Mouse (Mus musculus) forebrain, embryonic 14.5 days (tissue): ENCODE data around the gene Hinfp. TPM values are rescaled to one million over a fixed set of nuclear protein-coding genes. Genes with fewer than 3 reads are reported as not detected.

Experiments
- ATAC-seq: fragments of 200-750 bp; cut with Nextera tagmentation; 2 replicates; pipeline ENCODE4 v1.8.0; 2017; ENCODE audit warnings: mild to moderate bottlenecking, moderate library complexity
- DNase-seq: peaks from one replicate; pipeline ENCODE4 v3.0.0-alpha.2; 2015; ENCODE audit warnings: low spot score
- H3K27ac ChIP-seq: fragments of 300-500 bp; sonication (generic); 2 replicates; pipeline ENCODE4 v1.5.1; 2014; ENCODE audit warnings: low read depth, mild to moderate bottlenecking, control low read depth, low read length, moderate library complexity
- H3K27me3 ChIP-seq: fragments of 300-500 bp; sonication (generic); replicated peaks from 2 replicates; pipeline ENCODE4 v1.6.1; 2014; ENCODE audit warnings: low read length, control low read depth, mixed read lengths; ENCODE audit not compliant: control insufficient read depth, insufficient read depth
- H3K36me3 ChIP-seq: fragments of 300-500 bp; sonication (generic); 2 replicates; pipeline ENCODE4 v1.6.1; 2014; ENCODE audit warnings: low read length, control low read depth; ENCODE audit not compliant: control insufficient read depth, insufficient read depth
- H3K4me1 ChIP-seq: fragments of 300-500 bp; sonication (generic); 2 replicates; pipeline ENCODE4 v1.6.1; 2014; ENCODE audit warnings: antibody characterized with exemption, low read length, control low read depth; ENCODE audit not compliant: control insufficient read depth, insufficient read depth
- H3K4me2 ChIP-seq: fragments of 300-500 bp; sonication (generic); 2 replicates; pipeline ENCODE4 v1.6.1; 2014; ENCODE audit warnings: mild to moderate bottlenecking, control low read depth, low read length
- H3K4me3 ChIP-seq: fragments of 300-500 bp; sonication (generic); 2 replicates; pipeline ENCODE4 v1.5.1; 2014; ENCODE audit warnings: low read depth, low read length, control low read depth
- H3K9ac ChIP-seq: fragments of 300-500 bp; sonication (generic); 2 replicates; pipeline ENCODE4 v1.6.1; 2014; ENCODE audit warnings: mild to moderate bottlenecking, low read length, control low read depth, moderate library complexity
- H3K9me3 ChIP-seq: fragments of 300-500 bp; sonication (generic); replicated peaks from 2 replicates; pipeline ENCODE4 v1.6.1; 2016; ENCODE audit warnings: low read length, control low read depth, mixed read lengths; ENCODE audit not compliant: control insufficient read depth
- WGBS: fragments of 180-500 bp; shearing (Covaris S2); extraction: QIAGEN DNeasy Blood & Tissue Kit; methylation state at CpG from one replicate; pipeline ENCODE4 v1.1.7; 2014; 5-methylcytosine and 5-hydroxymethylcytosine counted together
- polyA plus RNA-seq: library from polyadenylated mRNA; unstranded; fragments of >200 nt; fragmentation: Nextera tagmentation; extraction: Ambion mirVana; gene quantifications from 2 replicates; pipeline ENCODE4 v1.2.1, GENCODE M21; 2014

Gene Hinfp
- 18.4 and 24.8 TPM in 2 replicates for polyA plus RNA-seq

DNA sequence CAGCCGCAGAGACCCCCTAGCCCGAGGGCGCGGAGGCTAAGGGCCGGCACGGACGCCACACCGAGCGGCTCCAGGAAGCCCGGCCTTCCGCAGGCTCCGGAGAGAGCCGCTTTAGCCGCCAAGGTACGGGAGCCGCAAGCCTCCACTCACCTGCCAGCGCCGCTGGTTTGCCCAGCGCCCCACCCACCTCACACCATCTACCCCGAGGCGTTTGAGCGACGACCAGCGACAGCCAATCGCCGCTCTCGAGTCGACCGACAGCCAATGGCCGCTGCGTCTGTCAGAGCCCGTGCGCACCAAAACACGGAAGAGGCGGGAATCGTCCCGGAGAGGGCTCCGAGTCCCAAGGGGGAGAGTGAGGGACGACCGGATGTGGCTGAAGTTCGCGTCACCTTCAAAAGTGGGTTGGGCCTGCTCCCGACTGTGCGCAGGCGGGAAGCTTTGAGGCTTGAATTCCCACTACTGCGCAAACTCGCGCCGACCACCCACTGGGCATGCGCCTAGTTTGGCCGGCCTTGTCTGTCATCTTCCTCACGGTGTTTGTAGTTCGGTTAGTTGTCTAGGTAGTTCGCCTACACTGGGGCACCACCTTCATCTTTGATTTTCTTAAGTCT, at the start of gene Hinfp:
Gene Hinfp, minus strand, starts transcription at position 206 of the 614 bp plus-strand sequence.
- peaks cover 3% of the 10 kb centered on the region for H3K4me1 ChIP-seq
- H3K27me3 ChIP-seq: no peaks in the 10 kb centered on the region
- peak within 1 kb of the TSS; percentile 85 for H3K4me2 ChIP-seq
- peak within 1 kb of the TSS; percentile 63; the same call in 1 of the 2 replicates for H3K27ac ChIP-seq
- ATAC-seq: peak; percentile 100
- H3K36me3 ChIP-seq: peaks cover 35% of the 10 kb centered on the region
- under 1% methylated on average over 54 of the region's 54 CpGs for WGBS
- peak within 1 kb of the TSS; percentile 91 for H3K9ac ChIP-seq
- H3K9me3 ChIP-seq: no peaks in the 10 kb centered on the region
- DNase-seq: peak; percentile 100
- peak within 1 kb of the TSS; percentile 94 for H3K4me3 ChIP-seq

DNA sequence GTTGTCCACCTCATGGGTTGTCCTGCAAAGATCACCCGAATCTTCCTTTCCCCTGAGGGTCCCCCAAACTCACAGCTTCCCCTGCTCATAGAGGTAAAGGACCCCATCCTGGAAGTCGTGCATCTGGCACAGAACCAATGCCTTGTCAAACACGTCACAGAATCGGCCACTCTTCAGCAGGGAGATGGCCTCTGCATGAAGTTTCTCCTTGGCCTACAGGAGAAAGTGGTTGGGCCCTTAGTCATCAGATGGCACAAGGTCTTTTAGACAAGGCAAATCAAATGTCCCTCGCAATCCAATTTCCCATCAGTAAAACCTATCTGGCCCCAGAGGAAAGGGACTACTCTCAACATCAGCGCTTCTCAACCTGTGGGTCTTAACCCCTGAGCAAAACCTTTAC, 47.7 kb upstream of the Hinfp start:
- no peak overlapping the region for H3K4me2 ChIP-seq
- ATAC-seq (no peak), DNase-seq (no peak)
- H3K9me3 ChIP-seq: no peaks in the 10 kb centered on the region
- H3K4me1 ChIP-seq: no peaks in the 10 kb centered on the region
- H3K4me3 ChIP-seq: no peak overlapping the region
- H3K27me3 ChIP-seq: no peaks in the 10 kb centered on the region
- 94% methylated on average over 6 of the region's 6 CpGs for WGBS
- peaks cover 94% of the 10 kb centered on the region for H3K36me3 ChIP-seq
- H3K9ac ChIP-seq: no peak overlapping the region
- no peak overlapping the region for H3K27ac ChIP-seq

DNA sequence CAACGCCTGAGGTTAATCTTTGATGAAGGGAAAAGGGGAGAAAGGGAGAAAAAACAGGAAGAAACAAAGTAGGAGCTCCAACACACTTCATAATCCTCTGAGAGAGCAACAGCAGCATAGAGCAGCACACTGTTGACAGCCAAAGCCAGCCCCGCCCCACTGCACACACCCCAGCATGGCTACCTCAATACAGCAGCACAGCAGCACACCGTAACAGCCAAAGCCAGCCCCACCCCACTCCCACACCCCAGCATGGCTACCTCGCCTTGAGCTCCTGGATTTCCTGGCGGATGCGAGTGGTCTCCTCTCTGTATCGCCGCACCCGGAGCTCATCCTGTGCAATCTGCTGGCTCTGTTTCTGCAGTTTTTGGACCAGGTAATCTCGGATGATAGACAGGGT, 46.9 kb upstream of the Hinfp start:
- no peak overlapping the region for H3K9ac ChIP-seq
- ATAC-seq (no peak), DNase-seq (no peak)
- H3K4me2 ChIP-seq: no peak overlapping the region
- no peak overlapping the region for H3K4me3 ChIP-seq
- H3K36me3 ChIP-seq: peaks cover 96% of the 10 kb centered on the region
- 91% methylated on average over 10 of the region's 10 CpGs for WGBS
- H3K27ac ChIP-seq: no peak overlapping the region
- no peaks in the 10 kb centered on the region for H3K4me1 ChIP-seq
- no peaks in the 10 kb centered on the region for H3K27me3 ChIP-seq
- H3K9me3 ChIP-seq: no peaks in the 10 kb centered on the region

DNA sequence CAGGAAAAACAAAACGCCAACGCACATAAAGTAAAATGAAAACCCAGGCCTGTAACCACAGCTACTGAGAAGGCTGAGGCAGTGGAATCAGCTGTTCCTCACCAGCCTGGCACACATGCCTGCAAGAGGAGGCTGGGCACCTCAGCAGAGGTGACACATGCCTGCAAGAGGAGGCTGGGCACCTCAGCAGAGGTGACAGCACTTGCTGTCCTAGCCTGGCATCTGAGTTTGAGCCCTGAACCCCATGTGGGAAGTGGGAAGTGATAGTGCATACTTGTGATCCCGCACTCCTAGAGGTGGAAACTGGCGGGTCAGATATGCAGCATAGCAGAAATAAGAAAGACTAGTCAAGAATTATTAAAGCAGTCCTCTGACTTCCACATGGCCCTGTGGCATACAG, 45.9 kb upstream of the Hinfp start:
- no peak for ATAC-seq

GRCm38 (mm10) chr9:44348546-44348945, 43.1 kb upstream of the Hinfp start:
- H3K9me3 ChIP-seq: no peaks in the 10 kb centered on the region
- no peak overlapping the region for H3K27ac ChIP-seq
- DNase-seq (no peak), ATAC-seq (no peak)
- H3K9ac ChIP-seq: no peak overlapping the region
- 97% methylated on average over 4 of the region's 4 CpGs for WGBS
- H3K27me3 ChIP-seq: no peaks in the 10 kb centered on the region
- H3K4me2 ChIP-seq: no peak overlapping the region
- peaks cover 71% of the 10 kb centered on the region for H3K36me3 ChIP-seq
- no peaks in the 10 kb centered on the region; the same call in 1 of the 2 replicates for H3K4me1 ChIP-seq
- no peak overlapping the region for H3K4me3 ChIP-seq

More for the DNA sequence above, 45.9 kb upstream of the Hinfp start:
- 94% methylated on average over 4 of the region's 4 CpGs for WGBS
- no peak overlapping the region for H3K9ac ChIP-seq
- H3K4me3 ChIP-seq: no peak overlapping the region
- peaks cover 96% of the 10 kb centered on the region for H3K36me3 ChIP-seq
- no peak overlapping the region for H3K27ac ChIP-seq
- H3K4me1 ChIP-seq: no peaks in the 10 kb centered on the region
- DNase-seq: no peak
- no peak overlapping the region for H3K4me2 ChIP-seq
- no peaks in the 10 kb centered on the region for H3K9me3 ChIP-seq
- no peaks in the 10 kb centered on the region for H3K27me3 ChIP-seq

DNA sequence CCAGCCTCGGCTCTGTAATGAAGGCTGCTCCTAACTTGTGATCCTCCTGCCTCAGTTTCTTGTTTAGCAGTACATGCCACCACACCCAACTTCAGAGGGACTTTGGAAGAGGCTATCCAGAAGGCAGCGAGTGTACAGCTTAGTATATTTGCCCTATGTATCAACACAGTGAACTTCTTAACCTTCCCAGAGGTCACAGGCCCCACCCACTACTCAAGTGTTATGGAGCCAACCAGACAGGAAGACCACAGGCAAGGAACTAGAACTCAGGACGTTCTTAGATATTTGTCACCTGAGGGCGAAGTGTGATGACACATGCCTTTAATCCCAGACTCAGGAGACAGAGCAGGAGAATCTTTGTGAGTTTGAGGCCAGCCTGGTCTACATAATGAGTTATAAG, 42.1 kb upstream of the Hinfp start:
- no peak overlapping the region for H3K9ac ChIP-seq

GRCm38 (mm10) chr9:44347166-44347565, 41.7 kb upstream of the Hinfp start:
- Histone ChIP-seq H3K4me1 (peaks cover 5% of the 10 kb centered on the region), H3K4me2 (no peak overlapping the region), H3K27me3 (no peaks in the 10 kb centered on the region), H3K36me3 (peaks cover 58% of the 10 kb centered on the region), H3K9ac (no peak overlapping the region), H3K9me3 (no peaks in the 10 kb centered on the region), H3K4me3 (no peak overlapping the region), H3K27ac (no peak overlapping the region)
- DNase-seq: no peak
- 91% methylated on average over 9 of the region's 9 CpGs for WGBS
- ATAC-seq: no peak

More for the DNA sequence above, 42.1 kb upstream of the Hinfp start:
- Histone ChIP-seq H3K4me2 (no peak overlapping the region), H3K4me3 (no peak overlapping the region), H3K27ac (no peak overlapping the region), H3K9me3 (no peaks in the 10 kb centered on the region), H3K4me1 (peaks cover 5% of the 10 kb centered on the region), H3K27me3 (no peaks in the 10 kb centered on the region), H3K36me3 (peaks cover 62% of the 10 kb centered on the region)
- 89% methylated on average over 4 of the region's 4 CpGs for WGBS
- no peak for DNase-seq
- no peak for ATAC-seq

DNA sequence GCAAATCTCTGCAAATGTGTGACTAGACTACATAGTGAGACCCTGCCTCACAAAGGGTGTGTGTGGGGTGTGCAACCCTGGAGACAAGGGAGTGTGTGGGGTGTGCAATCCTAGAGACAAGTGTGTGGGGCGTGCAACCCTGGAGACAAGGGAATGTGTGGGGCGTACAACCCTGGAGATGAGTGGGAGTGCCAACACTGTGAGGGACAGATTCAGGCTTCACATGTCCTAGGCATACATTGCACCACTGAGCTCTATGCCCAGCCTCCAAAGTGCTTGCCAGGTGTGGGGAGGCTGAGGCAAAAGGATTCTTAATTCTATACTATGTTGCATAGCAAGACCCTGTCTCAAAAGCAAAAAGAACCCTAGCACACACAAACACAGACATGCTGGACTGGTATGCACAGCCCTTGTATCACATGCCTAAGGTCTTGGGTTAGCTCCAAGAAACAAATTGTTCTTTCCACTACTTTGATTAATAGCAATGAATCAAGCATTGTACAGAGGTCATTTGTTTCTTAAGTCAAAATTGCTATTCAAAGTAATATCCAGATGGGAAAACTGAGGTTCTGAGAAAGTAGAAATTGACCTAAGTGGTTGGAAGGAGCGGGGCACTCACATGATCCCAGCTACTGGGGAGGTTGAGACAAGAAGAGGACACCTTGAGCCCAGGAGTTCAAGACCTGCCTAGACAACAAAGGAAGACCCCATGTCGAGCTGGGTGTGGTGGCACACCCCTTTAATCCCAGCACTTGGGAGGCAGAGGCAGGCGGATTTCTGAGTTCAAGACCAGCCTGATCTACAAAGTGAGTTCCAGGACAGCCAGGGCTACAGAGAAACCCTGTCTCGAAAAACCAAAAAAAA, 40.3 kb upstream of the Hinfp start:
- H3K27me3 ChIP-seq: no peaks in the 10 kb centered on the region
- H3K27ac ChIP-seq: no peak overlapping the region
- no peaks in the 10 kb centered on the region for H3K9me3 ChIP-seq
- H3K4me1 ChIP-seq: peaks cover 5% of the 10 kb centered on the region
- WGBS: 88% methylated on average over 6 of the region's 6 CpGs
- no peak overlapping the region for H3K9ac ChIP-seq
- no peak overlapping the region for H3K4me3 ChIP-seq
- ATAC-seq (no peak), DNase-seq (no peak)
- H3K36me3 ChIP-seq: peaks cover 45% of the 10 kb centered on the region
- H3K4me2 ChIP-seq: no peak overlapping the region
